Mouse (Mus musculus) activated CD4-positive, CD25-positive, alpha-beta regulatory T cell (primary cell): ENCODE results near the gene Adh6b. TPM values are rescaled to one million over a fixed set of nuclear protein-coding genes. Genes with fewer than 3 reads are reported as not detected.

Experiments
- polyA plus RNA-seq, 2 experiments: library from polyadenylated mRNA; unstranded; fragments of 100-300 nt; shearing (Covaris generic); gene quantifications; one replicate each; pipeline ENCODE4 v1.2.1; 2017

The Adh6b gene
- polyA plus RNA-seq, result under 1 TPM in 1 of 2 experiments, not detected in 1; 0.06 TPM

DNA sequence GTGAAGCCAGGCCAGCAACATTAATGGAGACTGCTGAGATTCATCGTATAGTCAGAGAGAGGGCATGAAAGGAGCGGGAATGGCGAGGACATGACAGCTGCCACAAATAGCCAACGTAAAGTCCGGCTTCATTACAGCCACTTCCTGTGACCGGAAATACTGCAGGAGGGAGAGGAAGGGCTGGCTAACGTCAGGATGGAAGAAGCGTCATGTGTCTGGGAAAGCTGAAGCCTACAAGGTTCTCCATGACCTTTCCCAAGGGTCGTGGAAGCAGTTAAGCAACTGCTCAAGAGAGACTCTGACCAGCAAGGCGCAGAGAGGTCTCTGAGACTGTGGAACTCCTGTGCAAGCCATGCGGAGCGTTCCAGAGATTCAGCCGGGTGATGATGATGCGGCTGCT lies at the start of gene Adh6b:
TSS of gene Adh6b (plus strand) at position 305 of the 400 bp plus-strand sequence.

DNA sequence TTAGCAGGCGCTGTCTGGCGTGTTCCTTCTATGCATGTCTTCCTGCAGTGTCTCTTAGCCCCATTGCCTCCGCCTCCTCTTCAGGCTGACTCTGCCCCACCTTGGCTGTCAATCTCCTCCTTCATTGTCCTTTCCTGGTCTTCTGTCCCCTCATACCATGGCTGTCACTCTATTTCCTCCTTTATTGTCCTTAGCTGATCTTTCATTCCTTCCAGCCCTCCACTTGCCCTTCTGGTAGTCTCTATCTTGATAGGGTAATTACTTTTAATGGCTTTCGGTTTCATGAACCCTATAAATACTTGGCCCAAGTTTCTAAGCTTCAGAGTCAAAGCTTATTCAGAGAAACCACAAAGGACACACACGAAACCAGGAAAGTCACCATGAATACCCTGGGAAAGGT lies 28.6 kb upstream of the Adh6b start, which contains the start of gene Adh6a:
TSS of gene Adh6a (plus strand) at position 322 of the 400 bp plus-strand sequence.

Other genes with a start within 250 kb of the Adh6b start
- gene Trmt10a, start 198.3 kb upstream of the Adh6b start, polyA plus RNA-seq, result 1 to 10 TPM; 4.7 to 7.5 TPM
- gene Mttp, start 196.8 kb upstream of the Adh6b start, polyA plus RNA-seq, result 1 to 10 TPM; 2.6 to 2.9 TPM
- gene 4930579F01Rik, start 147.9 kb upstream of the Adh6b start, polyA plus RNA-seq, result not detected
- gene Adh7, start 124.0 kb upstream of the Adh6b start, polyA plus RNA-seq, result under 1 TPM in 1 of 2 experiments, not detected in 1; 0.29 TPM
- 1 to 10 TPM in 1 of 2 experiments, under 1 TPM in 1; 0.98 to 4.3 TPM for gene Adh1, start 80.8 kb upstream of the Adh6b start, polyA plus RNA-seq
- gene Adh6a, start 28.5 kb upstream of the Adh6b start, polyA plus RNA-seq, result not detected
- not detected for gene Adh4, start 73.7 kb downstream of the Adh6b start, polyA plus RNA-seq
- 100 to 1,000 TPM; 137 to 173 TPM for gene Adh5, start 101.3 kb downstream of the Adh6b start, polyA plus RNA-seq
- 10 to 100 TPM; 37.8 to 44.6 TPM for gene Metap1, start 147.7 kb downstream of the Adh6b start, polyA plus RNA-seq
- 100 to 1,000 TPM; 198 to 211 TPM for gene Eif4e, start 184.4 kb downstream of the Adh6b start, polyA plus RNA-seq